Mouse (Mus musculus): ENCODE data around the gene Smg5.

DNA sequence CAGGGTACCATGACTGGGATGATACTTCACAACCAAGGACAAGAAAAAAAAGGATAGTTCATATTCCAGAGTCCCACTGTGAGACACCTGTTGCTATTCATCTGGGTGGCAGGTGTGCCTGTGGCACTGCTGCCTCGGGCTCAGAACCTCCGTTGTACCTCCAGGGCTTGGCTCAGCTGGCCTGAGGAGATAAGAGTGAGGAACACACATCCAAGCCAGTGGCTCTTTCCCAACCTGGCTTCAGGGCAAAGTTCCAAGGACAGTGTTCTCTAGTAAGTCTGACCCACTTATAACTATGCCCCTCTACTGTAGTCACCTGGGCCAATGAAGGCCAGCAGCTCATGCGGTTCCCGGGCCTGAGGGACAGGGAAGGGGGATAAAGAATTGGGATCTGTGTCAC, 75.6 kb downstream of the Smg5 start:
- TF ChIP-seq CTCF (IDR thresholded peaks at IDR 0.05; ENCODE audit: control insufficient read depth, insufficient read depth, low read length) (no peak), POLR2A (IDR thresholded peaks at IDR 0.05; ENCODE audit: borderline replicate concordance, control insufficient read depth, low read depth, low read length) (peak; percentile 18; the same call in 1 of the 2 replicates)

Measured in bone marrow, adult 2 months (tissue).